In the genomic region with DNA sequence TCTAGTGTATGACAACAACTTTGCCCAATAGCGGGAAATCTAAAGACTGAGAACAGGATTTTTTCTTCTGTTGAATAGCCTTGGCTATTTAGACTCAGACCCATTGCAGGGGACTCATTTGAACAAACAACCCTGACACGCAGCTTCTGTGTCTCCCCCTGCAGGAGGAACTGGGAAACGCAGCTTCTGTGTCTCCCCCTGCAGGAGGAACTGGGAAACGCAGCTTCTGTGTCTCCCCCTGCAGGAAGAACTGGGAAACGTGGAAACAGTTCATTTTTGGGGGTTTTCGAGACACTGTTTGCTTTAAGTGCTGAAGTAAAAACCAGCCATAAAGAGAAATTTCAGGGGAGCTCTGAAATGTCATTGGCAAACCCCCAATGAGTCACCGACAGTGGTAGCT, we compare ENCODE assay signal across 11 mouse cellular contexts.
DNase-seq lines count a peak whose midpoint lies in the region; ATAC-seq and TF ChIP-seq lines count a peak whose summit lies in the region.
"Had no signal": no experiment of that assay in that cellular context is flagged by ENCODE, and none has a peak within 500 bp of the region (broad histone marks: within the 10 kb centered on the region; RNA-seq: fewer than 3 reads in every experiment).

No protein-coding gene starts in this region.

- no peaks in the 10 kb centered on the region for H3K27me3 ChIP-seq in intestine, postnatal 0 days (replicated peaks; ENCODE audit: control insufficient read depth, insufficient read depth, low read length)
- H3K27me3 ChIP-seq in intestine, embryonic 16.5 days (replicated peaks; ENCODE audit: control insufficient read depth, insufficient read depth, low read length): no peaks in the 10 kb centered on the region
- H3K27me3 ChIP-seq in hindbrain, embryonic 16.5 days (replicated peaks; ENCODE audit: control insufficient read depth, insufficient read depth, low read length): no peaks in the 10 kb centered on the region
- H3K27me3 ChIP-seq: hindbrain, embryonic 15.5 days; midbrain, embryonic 15.5 days had no signal

- H3K27ac ChIP-seq in intestine, postnatal 0 days (ENCODE audit: low read depth, low read length): no peak overlapping the region
- no peak overlapping the region for H3K27ac ChIP-seq in intestine, embryonic 16.5 days (ENCODE audit: low read length)
- H3K27ac ChIP-seq in hindbrain, embryonic 16.5 days (ENCODE audit: low read depth, low read length): no peak overlapping the region
- H3K27ac ChIP-seq: hindbrain, embryonic 15.5 days; midbrain, embryonic 15.5 days had no signal

- no peak for ATAC-seq in intestine, postnatal 0 days
- no peak for ATAC-seq in intestine, embryonic 16.5 days
- ATAC-seq in granulocyte monocyte progenitor cell, adult 5-6 weeks (replicated peaks; ENCODE audit: poor library complexity, severe bottlenecking): peak; percentile 66
- ATAC-seq in hindbrain, embryonic 16.5 days: no peak
- ATAC-seq: midbrain, embryonic 15.5 days had no signal

- H3K4me1 ChIP-seq in intestine, postnatal 0 days (replicated peaks; ENCODE audit: control insufficient read depth, insufficient read depth, low read length): no peaks in the 10 kb centered on the region
- H3K4me1 ChIP-seq in intestine, embryonic 16.5 days (ENCODE audit: control insufficient read depth, insufficient read depth, low read length): peaks cover 2% of the 10 kb centered on the region; the same call in 1 of the 2 replicates
- peaks cover 20% of the 10 kb centered on the region for H3K4me1 ChIP-seq in hindbrain, embryonic 16.5 days (ENCODE audit: control insufficient read depth, insufficient read depth, low read depth, low read length)

- no peak overlapping the region for H3K4me3 ChIP-seq in intestine, postnatal 0 days (ENCODE audit: low read depth, low read length)
- H3K4me3 ChIP-seq in intestine, embryonic 16.5 days (ENCODE audit: low read length): no peak overlapping the region
- H3K4me3 ChIP-seq in hindbrain, embryonic 16.5 days (ENCODE audit: low read length): no peak overlapping the region
- H3K4me3 ChIP-seq: erythroblast, embryonic 14.5 days; hindbrain, embryonic 15.5 days; midbrain, embryonic 15.5 days had no signal

- peak; percentile 94 for TF ChIP-seq CTCF in intestine, postnatal 0 days (IDR thresholded peaks at IDR 0.05; ENCODE audit: low read depth)

- peak; percentile 19 for DNase-seq in thymus, postnatal 4 days
- DNase-seq in thymus, postnatal 14 days: no peak
- no peak for DNase-seq in cerebellum, adult 9-10 months
- DNase-seq: cerebellum, adult 18-20 months had no signal

- no peak overlapping the region for H3K4me2 ChIP-seq in intestine, postnatal 0 days (replicated peaks; ENCODE audit: low read depth)
- no peak overlapping the region for H3K4me2 ChIP-seq in intestine, embryonic 16.5 days (ENCODE audit: low read depth, low read length)
- H3K4me2 ChIP-seq in hindbrain, embryonic 16.5 days (ENCODE audit: low read length): no peak overlapping the region
- H3K4me2 ChIP-seq: hindbrain, embryonic 15.5 days; midbrain, embryonic 15.5 days had no signal

- H3K9ac ChIP-seq in intestine, postnatal 0 days (ENCODE audit: low read depth, low read length): no peak overlapping the region
- H3K9ac ChIP-seq in intestine, embryonic 16.5 days (ENCODE audit: low read depth, low read length): no peak overlapping the region
- H3K9ac ChIP-seq in hindbrain, embryonic 16.5 days (ENCODE audit: low read depth, low read length): no peak overlapping the region
- H3K9ac ChIP-seq: hindbrain, embryonic 15.5 days; midbrain, embryonic 15.5 days had no signal

- WGBS in intestine, postnatal 0 days: 69% methylated on average over 7 of the region's 7 CpGs
- 78% methylated on average over 7 of the region's 7 CpGs for WGBS in intestine, embryonic 16.5 days
- 81% methylated on average over 7 of the region's 7 CpGs for WGBS in hindbrain, embryonic 16.5 days

- no peaks in the 10 kb centered on the region for H3K9me3 ChIP-seq in intestine, postnatal 0 days (ENCODE audit: control insufficient read depth)
- no peaks in the 10 kb centered on the region for H3K9me3 ChIP-seq in intestine, embryonic 16.5 days (ENCODE audit: control insufficient read depth, low read length)
- no peaks in the 10 kb centered on the region for H3K9me3 ChIP-seq in hindbrain, embryonic 16.5 days (ENCODE audit: control insufficient read depth, low read length)
- H3K9me3 ChIP-seq: hindbrain, embryonic 15.5 days; midbrain, embryonic 15.5 days had no signal

- H3K36me3 ChIP-seq in intestine, postnatal 0 days (ENCODE audit: control insufficient read depth, insufficient read depth): no peaks in the 10 kb centered on the region; the same call in 1 of the 2 replicates
- no peaks in the 10 kb centered on the region for H3K36me3 ChIP-seq in intestine, embryonic 16.5 days (ENCODE audit: control insufficient read depth, insufficient read depth, low read length)
- no peaks in the 10 kb centered on the region for H3K36me3 ChIP-seq in hindbrain, embryonic 16.5 days (ENCODE audit: control insufficient read depth, insufficient read depth, low read length)
- H3K36me3 ChIP-seq: hindbrain, embryonic 15.5 days; midbrain, embryonic 15.5 days had no signal
